Mouse (Mus musculus): ENCODE results near the gene Plxnb2. TPM values are rescaled to one million over a fixed set of nuclear protein-coding genes. Genes with fewer than 3 reads are reported as not detected.

Gene Plxnb2
- polyA plus RNA-seq, 1 experiment: 30.9 TPM

DNA sequence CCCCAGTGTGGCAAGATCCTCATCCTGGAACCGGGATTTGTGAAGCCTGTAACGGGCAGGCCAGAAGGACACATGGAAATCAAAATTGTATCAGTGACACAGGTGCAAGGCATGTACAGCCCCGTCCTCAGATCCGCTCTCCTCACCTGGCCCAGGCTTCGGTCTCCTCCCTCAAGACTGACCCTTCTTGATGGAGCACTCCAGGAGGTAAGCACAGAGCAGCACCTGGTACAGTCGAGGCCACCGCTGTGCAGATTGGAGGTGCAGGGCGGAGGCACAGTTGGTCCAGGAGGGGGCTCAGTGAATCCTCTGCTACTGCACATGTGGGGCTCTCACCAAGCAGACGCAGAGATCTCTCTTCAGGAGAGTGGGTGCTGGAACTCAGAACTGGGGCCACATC lies 55.2 kb downstream of the Plxnb2 start:
- no peak for TF ChIP-seq POLR2A (IDR thresholded peaks at IDR 0.05; ENCODE audit: borderline replicate concordance, control insufficient read depth, low read depth, low read length)
- no peak for TF ChIP-seq CTCF (IDR thresholded peaks at IDR 0.05; ENCODE audit: control insufficient read depth, insufficient read depth, low read length)
- H3K4me1 ChIP-seq (ENCODE audit: control insufficient read depth, insufficient read depth, low read length): peaks cover 13% of the 10 kb centered on the region

DNA sequence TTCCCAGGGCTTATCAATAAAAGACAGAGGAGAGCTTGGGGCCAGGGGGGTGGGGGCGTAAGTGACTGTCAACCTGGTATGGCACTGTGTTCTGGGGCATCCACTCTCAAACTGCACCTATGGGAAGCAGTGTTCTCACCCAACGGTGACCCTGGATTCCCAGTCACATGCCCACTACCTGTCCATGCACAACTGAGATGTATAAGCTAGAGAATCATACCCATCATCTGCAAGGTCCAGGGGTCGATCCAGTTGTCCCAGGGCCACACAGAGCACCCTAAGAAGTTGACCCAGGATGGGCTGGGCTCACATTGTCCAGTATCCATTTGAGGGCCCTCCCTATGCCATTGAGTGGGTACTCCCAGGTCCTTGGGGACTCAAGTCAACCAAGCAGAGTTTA lies 56.3 kb downstream of the Plxnb2 start:
- H3K4me3 ChIP-seq (replicated peaks; ENCODE audit: control insufficient read depth, low read depth, low read length): no peak overlapping the region
- 91% methylated on average over 3 of the region's 3 CpGs for whole genome bisulfite sequencing
- TF ChIP-seq CTCF (IDR thresholded peaks at IDR 0.05; ENCODE audit: control insufficient read depth, insufficient read depth, low read length) (no peak), POLR2A (IDR thresholded peaks at IDR 0.05; ENCODE audit: borderline replicate concordance, control insufficient read depth, low read depth, low read length) (no peak)
- peaks cover 6% of the 10 kb centered on the region; the same call in 1 of the 2 replicates for H3K4me1 ChIP-seq (ENCODE audit: control insufficient read depth, insufficient read depth, low read length)
- no peak overlapping the region for H3K27ac ChIP-seq (ENCODE audit: control insufficient read depth, insufficient read depth, low read depth, low read length, poor library complexity)

More for the DNA sequence above, 55.2 kb downstream of the Plxnb2 start:
- WGBS: 88% methylated on average over 9 of the region's 9 CpGs
- Histone ChIP-seq H3K4me3 (replicated peaks; ENCODE audit: control insufficient read depth, low read depth, low read length) (no peak overlapping the region), H3K27ac (ENCODE audit: control insufficient read depth, insufficient read depth, low read depth, low read length, poor library complexity) (no peak overlapping the region)

DNA sequence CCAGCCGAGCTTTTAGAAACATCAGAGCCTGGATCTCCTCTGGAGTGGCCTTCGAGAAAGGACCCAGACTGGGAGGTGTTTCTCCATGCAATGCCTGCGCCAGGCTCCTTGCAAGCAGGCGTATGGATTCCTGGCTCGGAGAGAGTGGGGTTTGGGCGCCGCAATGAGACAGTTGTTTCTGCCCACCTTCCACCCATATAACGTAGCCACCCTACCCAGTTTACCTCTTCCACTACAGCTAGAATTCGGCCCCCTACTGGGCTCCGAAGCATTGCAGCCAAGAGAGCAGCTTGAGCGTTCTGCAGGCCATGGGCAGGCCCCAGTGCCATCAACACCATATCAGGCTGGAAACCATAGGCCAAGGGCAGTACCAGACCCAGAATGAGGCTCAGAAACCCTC lies 57.0 kb downstream of the Plxnb2 start:
- TF ChIP-seq CTCF (IDR thresholded peaks at IDR 0.05; ENCODE audit: control insufficient read depth, insufficient read depth, low read length): no peak
- TF ChIP-seq POLR2A (IDR thresholded peaks at IDR 0.05; ENCODE audit: borderline replicate concordance, control insufficient read depth, low read depth, low read length): no peak
- Histone ChIP-seq H3K27ac (ENCODE audit: control insufficient read depth, insufficient read depth, low read depth, low read length, poor library complexity) (no peak overlapping the region), H3K4me1 (ENCODE audit: control insufficient read depth, insufficient read depth, low read length) (peaks cover 5% of the 10 kb centered on the region; the same call in 1 of the 2 replicates), H3K4me3 (replicated peaks; ENCODE audit: control insufficient read depth, low read depth, low read length) (peak overlapping the region; percentile 86)
- WGBS: 73% methylated on average over 11 of the region's 11 CpGs

DNA sequence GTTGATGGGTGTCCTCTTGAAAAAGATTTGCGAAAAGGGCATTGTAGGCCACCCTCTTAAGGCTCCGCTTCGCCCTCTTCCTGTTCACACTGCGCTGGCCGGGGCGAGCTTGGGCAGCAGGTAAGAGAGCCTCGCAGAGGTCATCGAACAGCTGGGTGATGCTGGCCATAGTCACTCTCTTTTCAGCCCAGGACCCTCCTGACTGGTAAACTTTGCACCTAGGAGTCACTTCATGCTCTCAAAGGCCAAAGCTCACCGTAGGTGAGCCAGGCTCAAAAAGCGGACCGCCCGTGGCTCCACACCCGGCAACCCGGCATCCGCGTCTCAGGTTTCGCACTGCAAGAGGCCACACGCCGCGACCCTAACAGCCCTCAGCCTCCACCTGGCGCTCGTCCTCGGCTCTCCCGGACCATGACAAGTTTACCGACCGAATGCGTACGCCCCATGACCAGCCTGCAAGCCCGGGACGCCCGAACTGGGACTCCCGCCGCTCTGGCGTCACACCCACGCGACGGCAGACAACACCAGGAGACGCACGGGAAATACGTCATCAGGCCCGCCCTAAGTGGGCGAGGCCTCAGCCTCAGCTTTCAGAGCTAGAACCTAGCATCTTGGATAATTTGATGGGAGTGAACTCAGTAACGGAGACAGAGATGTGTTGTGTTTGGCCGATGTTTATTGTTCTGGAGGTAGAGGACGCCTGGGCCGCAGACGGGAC lies 57.8 kb downstream of the Plxnb2 start, which contains the start of gene Tubgcp6:
Tubgcp6 (minus strand) TSS at position 464 of the 718 bp plus-strand sequence.
- peaks cover 5% of the 10 kb centered on the region; the same call in 1 of the 2 replicates for H3K4me1 ChIP-seq (ENCODE audit: control insufficient read depth, insufficient read depth, low read length)
- peak within 1 kb of the TSS; percentile 17 for H3K27ac ChIP-seq (ENCODE audit: control insufficient read depth, insufficient read depth, low read depth, low read length, poor library complexity)
- WGBS: under 1% methylated on average over 47 of the region's 47 CpGs
- no peak for TF ChIP-seq CTCF (IDR thresholded peaks at IDR 0.05; ENCODE audit: control insufficient read depth, insufficient read depth, low read length)
- peak; percentile 82; the same call in 1 of the 2 replicates for TF ChIP-seq POLR2A (IDR thresholded peaks at IDR 0.05; ENCODE audit: borderline replicate concordance, control insufficient read depth, low read depth, low read length)
- peak within 1 kb of the TSS; percentile 86 for H3K4me3 ChIP-seq (replicated peaks; ENCODE audit: control insufficient read depth, low read depth, low read length)

DNA sequence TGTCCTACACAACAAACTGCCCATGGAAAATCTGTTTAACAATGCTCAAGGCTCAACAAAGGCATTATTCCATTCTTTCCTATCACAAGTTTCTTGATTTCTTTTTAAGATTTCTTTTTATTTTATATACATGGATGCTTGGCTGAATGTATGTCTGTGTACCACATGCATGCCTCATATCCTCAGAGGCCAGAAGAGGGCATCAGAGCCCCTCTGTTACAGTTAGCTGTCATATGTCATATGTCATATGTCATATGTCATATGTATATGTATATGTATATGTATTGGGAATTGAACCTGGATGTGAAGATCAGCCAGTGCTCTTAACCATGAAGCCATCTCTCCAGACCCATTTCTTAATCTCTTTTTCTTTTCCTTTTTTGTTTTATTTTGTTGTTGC lies 62.6 kb downstream of the Plxnb2 start:
- Histone ChIP-seq H3K4me3 (replicated peaks; ENCODE audit: control insufficient read depth, low read depth, low read length) (no peak overlapping the region), H3K27ac (ENCODE audit: control insufficient read depth, insufficient read depth, low read depth, low read length, poor library complexity) (no peak overlapping the region), H3K4me1 (ENCODE audit: control insufficient read depth, insufficient read depth, low read length) (peaks cover 2% of the 10 kb centered on the region; the same call in 1 of the 2 replicates)
- TF ChIP-seq CTCF (IDR thresholded peaks at IDR 0.05; ENCODE audit: control insufficient read depth, insufficient read depth, low read length) (no peak), POLR2A (IDR thresholded peaks at IDR 0.05; ENCODE audit: borderline replicate concordance, control insufficient read depth, low read depth, low read length) (no peak)

DNA sequence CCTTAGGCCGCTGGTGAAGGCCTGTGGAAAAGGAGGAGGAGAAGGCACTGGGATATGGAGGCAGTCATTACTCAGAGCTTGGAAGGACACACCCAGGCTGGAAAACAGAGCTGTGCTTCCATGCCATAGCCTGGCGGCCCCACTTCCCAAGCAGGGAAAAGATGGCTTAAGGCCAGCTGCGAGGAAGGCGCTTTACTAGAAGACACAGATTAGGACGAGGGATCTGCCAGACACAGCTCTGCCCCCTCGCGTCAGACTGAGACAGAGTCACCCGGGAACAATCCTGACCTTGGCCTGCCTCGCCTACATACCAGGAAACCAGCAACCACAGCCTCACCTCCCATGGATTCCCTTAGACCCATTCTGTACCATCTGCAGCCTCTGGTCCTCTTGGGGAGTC lies 70.4 kb downstream of the Plxnb2 start:
- 89% methylated on average over 9 of the region's 9 CpGs for WGBS
- Histone ChIP-seq H3K27ac (ENCODE audit: control insufficient read depth, insufficient read depth, low read depth, low read length, poor library complexity) (no peak overlapping the region), H3K4me1 (ENCODE audit: control insufficient read depth, insufficient read depth, low read length) (no peaks in the 10 kb centered on the region), H3K4me3 (replicated peaks; ENCODE audit: control insufficient read depth, low read depth, low read length) (no peak overlapping the region)
- no peak for TF ChIP-seq POLR2A (IDR thresholded peaks at IDR 0.05; ENCODE audit: borderline replicate concordance, control insufficient read depth, low read depth, low read length)
- TF ChIP-seq CTCF (IDR thresholded peaks at IDR 0.05; ENCODE audit: control insufficient read depth, insufficient read depth, low read length): no peak

DNA sequence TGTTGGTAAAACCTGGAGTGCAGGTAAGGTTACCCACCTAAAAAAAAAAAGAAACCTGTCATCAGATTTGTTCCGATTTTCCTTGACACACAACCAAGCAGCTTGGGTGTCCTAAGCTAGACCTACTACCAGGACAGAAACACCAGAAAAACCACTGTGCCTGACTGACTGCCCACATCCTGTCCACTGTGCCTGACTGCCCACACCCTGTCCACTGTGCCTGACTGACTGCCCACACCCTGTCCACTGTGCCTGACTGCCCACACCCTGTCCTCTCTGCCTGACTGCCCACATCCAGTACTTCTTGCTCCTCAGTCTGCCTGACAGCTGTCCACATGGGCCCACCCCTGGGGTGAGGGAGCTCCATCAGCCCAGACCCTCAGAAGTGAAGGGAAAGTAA lies 73.6 kb downstream of the Plxnb2 start:
- Histone ChIP-seq H3K27ac (ENCODE audit: control insufficient read depth, insufficient read depth, low read depth, low read length, poor library complexity) (no peak overlapping the region), H3K4me3 (replicated peaks; ENCODE audit: control insufficient read depth, low read depth, low read length) (no peak overlapping the region), H3K4me1 (ENCODE audit: control insufficient read depth, insufficient read depth, low read length) (no peaks in the 10 kb centered on the region)
- no peak for TF ChIP-seq POLR2A (IDR thresholded peaks at IDR 0.05; ENCODE audit: borderline replicate concordance, control insufficient read depth, low read depth, low read length)
- TF ChIP-seq CTCF (IDR thresholded peaks at IDR 0.05; ENCODE audit: control insufficient read depth, insufficient read depth, low read length): no peak
- 94% methylated on average over 1 of the region's 1 CpGs for WGBS

DNA sequence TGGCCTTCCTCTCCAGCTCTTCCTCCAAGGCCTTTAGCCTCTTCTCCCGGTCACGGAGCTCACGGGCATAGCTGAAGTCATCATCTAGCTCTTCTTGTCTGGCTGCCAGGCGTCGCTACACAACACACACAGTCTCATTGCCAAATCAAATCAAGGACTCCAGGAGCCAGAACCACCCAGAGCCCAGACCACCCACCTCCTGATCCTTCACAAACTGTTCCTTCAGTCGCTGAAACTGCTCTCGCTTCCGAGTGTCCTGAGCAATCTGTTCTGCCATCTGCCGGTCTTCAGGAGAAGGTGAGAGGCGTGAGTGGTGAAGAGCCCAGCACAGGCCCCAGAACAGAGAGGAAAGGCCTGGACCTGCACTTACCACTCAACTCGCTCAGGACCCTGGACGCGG lies 74.5 kb downstream of the Plxnb2 start:
- TF ChIP-seq POLR2A (IDR thresholded peaks at IDR 0.05; ENCODE audit: borderline replicate concordance, control insufficient read depth, low read depth, low read length): no peak
- TF ChIP-seq CTCF (IDR thresholded peaks at IDR 0.05; ENCODE audit: control insufficient read depth, insufficient read depth, low read length): no peak
- WGBS: 85% methylated on average over 13 of the region's 13 CpGs
- Histone ChIP-seq H3K4me3 (replicated peaks; ENCODE audit: control insufficient read depth, low read depth, low read length) (no peak overlapping the region), H3K27ac (ENCODE audit: control insufficient read depth, insufficient read depth, low read depth, low read length, poor library complexity) (no peak overlapping the region), H3K4me1 (ENCODE audit: control insufficient read depth, insufficient read depth, low read length) (no peaks in the 10 kb centered on the region)

Other genes starting within 250 kb of the Plxnb2 start
- gene Ttll8, start 226.4 kb downstream of the Plxnb2 start, polyA plus RNA-seq (2011; ENCODE audit: insufficient read depth, insufficient read length, low replicate concordance, missing spikeins): not detected in 2 replicates
- gene Mlc1, start 201.8 kb downstream of the Plxnb2 start, polyA plus RNA-seq (2011; ENCODE audit: insufficient read depth, insufficient read length, low replicate concordance, missing spikeins): 0.55 TPM in 1 of 2 replicates, not detected in the other
- gene Mov10l1, start 197.9 kb downstream of the Plxnb2 start, polyA plus RNA-seq (2011; ENCODE audit: insufficient read depth, insufficient read length, low replicate concordance, missing spikeins): not detected in 2 replicates
- 0.45 TPM in 1 of 2 replicates, not detected in the other for gene Panx2, start 121.1 kb downstream of the Plxnb2 start, polyA plus RNA-seq (2011; ENCODE audit: insufficient read depth, insufficient read length, low replicate concordance, missing spikeins)
- 26.6 and 34.8 TPM in 2 replicates for gene Trabd, start 105.7 kb downstream of the Plxnb2 start, polyA plus RNA-seq (2011; ENCODE audit: insufficient read depth, insufficient read length, low replicate concordance, missing spikeins)
- gene Selenoo, start 91.7 kb downstream of the Plxnb2 start, polyA plus RNA-seq (2011; ENCODE audit: insufficient read depth, insufficient read length, low replicate concordance, missing spikeins): 7.0 and 17.9 TPM in 2 replicates
- gene Tubgcp6, start 57.7 kb downstream of the Plxnb2 start, polyA plus RNA-seq (2011; ENCODE audit: insufficient read depth, insufficient read length, low replicate concordance, missing spikeins): 10.0 and 31.9 TPM in 2 replicates
- 9.1 and 24.3 TPM in 2 replicates for gene Hdac10, start 52.1 kb downstream of the Plxnb2 start, polyA plus RNA-seq (2011; ENCODE audit: insufficient read depth, insufficient read length, low replicate concordance, missing spikeins)
- 6.1 and 14.6 TPM in 2 replicates for gene Mapk12, start 40.1 kb downstream of the Plxnb2 start, polyA plus RNA-seq (2011; ENCODE audit: insufficient read depth, insufficient read length, low replicate concordance, missing spikeins)
- 5.7 and 7.6 TPM in 2 replicates for gene Mapk11, start 31.2 kb downstream of the Plxnb2 start, polyA plus RNA-seq (2011; ENCODE audit: insufficient read depth, insufficient read length, low replicate concordance, missing spikeins)
- 8.1 and 13.6 TPM in 2 replicates for gene Dennd6b, start 15.7 kb upstream of the Plxnb2 start, polyA plus RNA-seq (2011; ENCODE audit: insufficient read depth, insufficient read length, low replicate concordance, missing spikeins)
- 42.6 and 54.0 TPM in 2 replicates for gene Ppp6r2, start 30.8 kb upstream of the Plxnb2 start, polyA plus RNA-seq (2011; ENCODE audit: insufficient read depth, insufficient read length, low replicate concordance, missing spikeins)
- gene Sbf1, start 134.5 kb upstream of the Plxnb2 start, polyA plus RNA-seq (2011; ENCODE audit: insufficient read depth, insufficient read length, low replicate concordance, missing spikeins): 54.0 and 160 TPM in 2 replicates
- 2.7 TPM in 1 of 2 replicates, not detected in the other for gene Adm2, start 141.9 kb upstream of the Plxnb2 start, polyA plus RNA-seq (2011; ENCODE audit: insufficient read depth, insufficient read length, low replicate concordance, missing spikeins)
- gene Miox, start 153.6 kb upstream of the Plxnb2 start, polyA plus RNA-seq (2011; ENCODE audit: insufficient read depth, insufficient read length, low replicate concordance, missing spikeins): 15.5 TPM in 1 of 2 replicates, not detected in the other
- gene Lmf2, start 174.9 kb upstream of the Plxnb2 start, polyA plus RNA-seq (2011; ENCODE audit: insufficient read depth, insufficient read length, low replicate concordance, missing spikeins): 16.7 and 42.0 TPM in 2 replicates
- 144 and 191 TPM in 2 replicates for gene Ncaph2, start 174.9 kb upstream of the Plxnb2 start, polyA plus RNA-seq (2011; ENCODE audit: insufficient read depth, insufficient read length, low replicate concordance, missing spikeins)
- gene Sco2, start 193.1 kb upstream of the Plxnb2 start, polyA plus RNA-seq (2011; ENCODE audit: insufficient read depth, insufficient read length, low replicate concordance, missing spikeins): 3.5 and 7.7 TPM in 2 replicates
- not detected in 2 replicates for gene Tymp, start 196.3 kb upstream of the Plxnb2 start, polyA plus RNA-seq (2011; ENCODE audit: insufficient read depth, insufficient read length, low replicate concordance, missing spikeins)
- 1.7 and 4.9 TPM in 2 replicates for gene Odf3b, start 198.5 kb upstream of the Plxnb2 start, polyA plus RNA-seq (2011; ENCODE audit: insufficient read depth, insufficient read length, low replicate concordance, missing spikeins)
- not detected in 2 replicates for gene Klhdc7b, start 204.1 kb upstream of the Plxnb2 start, polyA plus RNA-seq (2011; ENCODE audit: insufficient read depth, insufficient read length, low replicate concordance, missing spikeins)
- not detected in 2 replicates for gene Syce3, start 229.7 kb upstream of the Plxnb2 start, polyA plus RNA-seq (2011; ENCODE audit: insufficient read depth, insufficient read length, low replicate concordance, missing spikeins)
- gene Cpt1b, start 245.1 kb upstream of the Plxnb2 start, polyA plus RNA-seq (2011; ENCODE audit: insufficient read depth, insufficient read length, low replicate concordance, missing spikeins): 4.3 and 4.7 TPM in 2 replicates
- 1.5 TPM in 1 of 2 replicates, not detected in the other for gene C730034F03Rik, start 248.8 kb upstream of the Plxnb2 start, polyA plus RNA-seq (2011; ENCODE audit: insufficient read depth, insufficient read length, low replicate concordance, missing spikeins)
- gene Gm44502, start 248.9 kb upstream of the Plxnb2 start, polyA plus RNA-seq (2011; ENCODE audit: insufficient read depth, insufficient read length, low replicate concordance, missing spikeins): 1.9 and 5.4 TPM in 2 replicates
- gene Chkb, start 249.1 kb upstream of the Plxnb2 start, polyA plus RNA-seq (2011; ENCODE audit: insufficient read depth, insufficient read length, low replicate concordance, missing spikeins): 62.9 and 126 TPM in 2 replicates